Mouse (Mus musculus): ENCODE measurements at regions not wholly inside any gene's neighbourhood (a gene's known extent, or its start where the extent isn't known, plus 50 kb on each side); places are given as distances from the start of the nearest gene placed in this dataset.

- no peak for ATAC-seq
These were observed 176.5 kb upstream of the Htr2a start for GRCm38 (mm10) chr14:74464027-74464682.

GRCm38 (mm10) chr14:74495504-74495903 is 145.1 kb upstream of the Htr2a start:
- no peaks in the 10 kb centered on the region for H3K36me3 ChIP-seq (ENCODE audit: insufficient read depth)
- H3K9me3 ChIP-seq (ENCODE audit: low read length) = no peaks in the 10 kb centered on the region
- H3K27ac ChIP-seq (ENCODE audit: low read depth, low read length) = no peak overlapping the region
- no peak for ATAC-seq
- no peaks in the 10 kb centered on the region for H3K4me1 ChIP-seq (ENCODE audit: insufficient read depth)
- H3K4me2 ChIP-seq (ENCODE audit: low read depth) = no peak overlapping the region
- no peaks in the 10 kb centered on the region for H3K27me3 ChIP-seq (ENCODE audit: insufficient read depth, low read length)
- no peak overlapping the region for H3K9ac ChIP-seq
- no peak overlapping the region for H3K4me3 ChIP-seq (ENCODE audit: low read depth, low read length)
- TF ChIP-seq CTCF (IDR thresholded peaks at IDR 0.05; ENCODE audit: low read depth) = no peak
- DNase-seq = no peak

More at GRCm38 (mm10) chr14:74464027-74464682, 176.5 kb upstream of the Htr2a start:
- DNase-seq = no peak
- no peaks in the 10 kb centered on the region for H3K4me1 ChIP-seq (ENCODE audit: insufficient read depth)
- no peaks in the 10 kb centered on the region for H3K36me3 ChIP-seq (ENCODE audit: insufficient read depth)
- no peak overlapping the region for H3K4me2 ChIP-seq (ENCODE audit: low read depth)
- H3K9ac ChIP-seq = no peak overlapping the region
- no peak for TF ChIP-seq CTCF (IDR thresholded peaks at IDR 0.05; ENCODE audit: low read depth)
- no peaks in the 10 kb centered on the region for H3K27me3 ChIP-seq (ENCODE audit: insufficient read depth, low read length)
- no peak overlapping the region for H3K27ac ChIP-seq (ENCODE audit: low read depth, low read length)
- 13% methylated on average over 2 of the region's 2 CpGs for WGBS
- no peak overlapping the region for H3K4me3 ChIP-seq (ENCODE audit: low read depth, low read length)
- no peaks in the 10 kb centered on the region for H3K9me3 ChIP-seq (ENCODE audit: low read length)

- H3K4me2 ChIP-seq (ENCODE audit: low read depth) = no peak overlapping the region
- WGBS = 64% methylated on average over 2 of the region's 2 CpGs
- H3K4me1 ChIP-seq (ENCODE audit: insufficient read depth) = no peaks in the 10 kb centered on the region
- no peaks in the 10 kb centered on the region for H3K27me3 ChIP-seq (ENCODE audit: insufficient read depth, low read length)
- no peaks in the 10 kb centered on the region for H3K9me3 ChIP-seq (ENCODE audit: low read length)
- DNase-seq (no peak), ATAC-seq (no peak)
- no peak overlapping the region for H3K27ac ChIP-seq (ENCODE audit: low read depth, low read length)
- no peak overlapping the region for H3K9ac ChIP-seq
- no peak for TF ChIP-seq CTCF (IDR thresholded peaks at IDR 0.05; ENCODE audit: low read depth)
- no peaks in the 10 kb centered on the region for H3K36me3 ChIP-seq (ENCODE audit: insufficient read depth)
- no peak overlapping the region for H3K4me3 ChIP-seq (ENCODE audit: low read depth, low read length)
These were observed 129.1 kb upstream of the Htr2a start for GRCm38 (mm10) chr14:74511521-74511920.

GRCm38 (mm10) chr14:74516451-74516850 is 124.2 kb upstream of the Htr2a start:
- Histone ChIP-seq H3K4me2 (ENCODE audit: low read depth) (no peak overlapping the region), H3K36me3 (ENCODE audit: insufficient read depth) (no peaks in the 10 kb centered on the region), H3K9ac (no peak overlapping the region), H3K9me3 (ENCODE audit: low read length) (no peaks in the 10 kb centered on the region), H3K27me3 (ENCODE audit: insufficient read depth, low read length) (no peaks in the 10 kb centered on the region), H3K4me3 (ENCODE audit: low read depth, low read length) (no peak overlapping the region), H3K4me1 (ENCODE audit: insufficient read depth) (no peaks in the 10 kb centered on the region), H3K27ac (ENCODE audit: low read depth, low read length) (no peak overlapping the region)
- DNase-seq (no peak), ATAC-seq (no peak)
- TF ChIP-seq CTCF (IDR thresholded peaks at IDR 0.05; ENCODE audit: low read depth) = no peak
- 92% methylated on average over 3 of the region's 3 CpGs for WGBS

- ATAC-seq = no peak
- Histone ChIP-seq H3K9ac (no peak overlapping the region), H3K4me2 (ENCODE audit: low read depth) (no peak overlapping the region), H3K27me3 (ENCODE audit: insufficient read depth, low read length) (no peaks in the 10 kb centered on the region), H3K4me3 (ENCODE audit: low read depth, low read length) (no peak overlapping the region), H3K27ac (ENCODE audit: low read depth, low read length) (no peak overlapping the region), H3K36me3 (ENCODE audit: insufficient read depth) (no peaks in the 10 kb centered on the region), H3K4me1 (ENCODE audit: insufficient read depth) (no peaks in the 10 kb centered on the region), H3K9me3 (ENCODE audit: low read length) (no peaks in the 10 kb centered on the region)
- TF ChIP-seq CTCF (IDR thresholded peaks at IDR 0.05; ENCODE audit: low read depth) = no peak
- no peak for DNase-seq
- 72% methylated on average over 6 of the region's 6 CpGs for WGBS
These were observed 121.1 kb upstream of the Htr2a start for GRCm38 (mm10) chr14:74519531-74519930.

- no peak for DNase-seq
- ATAC-seq = no peak
- H3K27me3 ChIP-seq (ENCODE audit: insufficient read depth, low read length) = no peaks in the 10 kb centered on the region
- no peaks in the 10 kb centered on the region for H3K9me3 ChIP-seq (ENCODE audit: low read length)
- no peak for TF ChIP-seq CTCF (IDR thresholded peaks at IDR 0.05; ENCODE audit: low read depth)
- H3K4me2 ChIP-seq (ENCODE audit: low read depth) = no peak overlapping the region
- no peaks in the 10 kb centered on the region for H3K4me1 ChIP-seq (ENCODE audit: insufficient read depth)
- H3K9ac ChIP-seq = no peak overlapping the region
- H3K36me3 ChIP-seq (ENCODE audit: insufficient read depth) = no peaks in the 10 kb centered on the region
- H3K4me3 ChIP-seq (ENCODE audit: low read depth, low read length) = no peak overlapping the region
- H3K27ac ChIP-seq (ENCODE audit: low read depth, low read length) = no peak overlapping the region
- 89% methylated on average over 3 of the region's 3 CpGs for whole genome bisulfite sequencing
These were observed 119.0 kb upstream of the Htr2a start for GRCm38 (mm10) chr14:74521669-74522068.

GRCm38 (mm10) chr14:74527246-74527645 is 113.4 kb upstream of the Htr2a start:
- 54% methylated on average over 4 of the region's 4 CpGs for WGBS
- ATAC-seq (no peak), DNase-seq (no peak)
- H3K4me3 ChIP-seq (ENCODE audit: low read depth, low read length) = no peak overlapping the region
- no peaks in the 10 kb centered on the region for H3K27me3 ChIP-seq (ENCODE audit: insufficient read depth, low read length)
- no peak overlapping the region for H3K9ac ChIP-seq
- H3K4me1 ChIP-seq (ENCODE audit: insufficient read depth) = no peaks in the 10 kb centered on the region
- no peak for TF ChIP-seq CTCF (IDR thresholded peaks at IDR 0.05; ENCODE audit: low read depth)
- no peaks in the 10 kb centered on the region for H3K36me3 ChIP-seq (ENCODE audit: insufficient read depth)
- H3K9me3 ChIP-seq (ENCODE audit: low read length) = no peaks in the 10 kb centered on the region
- no peak overlapping the region for H3K27ac ChIP-seq (ENCODE audit: low read depth, low read length)
- no peak overlapping the region for H3K4me2 ChIP-seq (ENCODE audit: low read depth)

Data from forebrain, postnatal 0 days (tissue).